ENCODE assay signal across 9 mouse cellular contexts in the genomic region with DNA sequence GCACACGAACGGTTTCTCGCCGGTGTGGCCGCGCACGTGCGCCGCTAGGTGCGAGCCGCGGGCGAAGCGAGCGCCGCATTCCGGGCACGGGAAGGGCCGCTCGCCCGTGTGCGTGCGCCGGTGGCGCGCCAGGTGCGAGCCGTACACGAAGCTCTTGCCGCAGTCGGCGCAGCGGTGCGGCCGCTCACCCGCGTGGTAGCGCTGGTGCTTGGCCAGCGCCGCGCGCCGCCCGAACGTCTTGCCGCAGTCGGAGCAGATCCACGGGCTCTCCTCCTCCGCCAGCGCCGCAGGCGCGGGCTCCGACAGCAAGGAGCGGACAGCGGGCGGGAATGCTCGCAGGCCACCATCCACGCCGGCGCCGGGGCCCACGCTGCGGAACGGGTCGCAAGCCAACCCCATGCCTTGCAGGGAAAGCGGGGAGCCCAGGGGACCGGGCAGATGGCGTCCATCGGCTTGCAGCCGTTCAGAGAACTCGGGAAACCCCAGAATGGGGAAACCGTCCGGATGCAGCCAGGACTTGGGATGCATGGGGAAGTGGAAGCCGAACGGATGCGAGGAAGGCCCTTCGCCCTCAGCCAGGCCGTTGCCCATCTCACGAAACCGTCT. TPM values are rescaled to one million over a fixed set of nuclear protein-coding genes. Genes with fewer than 3 reads are reported as not detected.
DNase-seq lines count a peak whose midpoint lies in the region; ATAC-seq and TF ChIP-seq lines count a peak whose summit lies in the region.
"Had no signal": no experiment of that assay in that cellular context is flagged by ENCODE, and none has a peak within 500 bp of the region (broad histone marks: within the 10 kb centered on the region; RNA-seq: fewer than 3 reads in every experiment).

No protein-coding gene starts in this region.

- H3K4me3 ChIP-seq in intestine, embryonic 14.5 days (ENCODE audit: low read depth, low read length) = peak overlapping the region; percentile 33
- H3K4me3 ChIP-seq in midbrain, postnatal 0 days (ENCODE audit: low read depth, low read length) = peak overlapping the region; percentile 19

- H3K4me2 ChIP-seq in intestine, embryonic 14.5 days (ENCODE audit: low read length) = peak overlapping the region; percentile 62
- peak overlapping the region; percentile 41 for H3K4me2 ChIP-seq in midbrain, postnatal 0 days (ENCODE audit: low read depth, low read length, poor library complexity, severe bottlenecking)

- no peaks in the 10 kb centered on the region for H3K9me3 ChIP-seq in intestine, embryonic 14.5 days (ENCODE audit: control insufficient read depth, low read length)
- H3K9me3 ChIP-seq in midbrain, postnatal 0 days (ENCODE audit: low read length) = no peaks in the 10 kb centered on the region

- peaks cover 62% of the 10 kb centered on the region for H3K27me3 ChIP-seq in intestine, embryonic 14.5 days (replicated peaks; ENCODE audit: control insufficient read depth, insufficient read depth, low read length)
- H3K27me3 ChIP-seq in midbrain, postnatal 0 days (ENCODE audit: insufficient read depth, low read length) = 0 out of 2 replicates have a peak, but pooled peaks cover 17% of the 10 kb centered on the region

- 0 out of 2 replicates have a peak, but pooled peaks have one; percentile 30 for ATAC-seq in intestine, embryonic 14.5 days (replicated peaks; ENCODE audit: low FRiP score, low TSS enrichment, low read depth)
- ATAC-seq in midbrain, postnatal 0 days (ENCODE audit: low FRiP score) = peak; percentile 22; the same call in 1 of the 2 replicates
- ATAC-seq in activated CD4-positive, CD25-positive, alpha-beta regulatory T cell, adult 4 months = no peak

- no peak for TF ChIP-seq CTCF in midbrain, postnatal 0 days (IDR thresholded peaks at IDR 0.05)

- H3K4me1 ChIP-seq in intestine, embryonic 14.5 days (replicated peaks; ENCODE audit: control insufficient read depth, insufficient read depth, low read length) = peaks cover 4% of the 10 kb centered on the region
- H3K4me1 ChIP-seq in midbrain, postnatal 0 days (ENCODE audit: insufficient read depth, low read length) = no peaks in the 10 kb centered on the region

- H3K36me3 ChIP-seq in intestine, embryonic 14.5 days (ENCODE audit: control insufficient read depth, insufficient read depth, low read length) = peaks cover 24% of the 10 kb centered on the region
- peaks cover 50% of the 10 kb centered on the region for H3K36me3 ChIP-seq in midbrain, postnatal 0 days (ENCODE audit: insufficient read depth, low read length)

- H3K9ac ChIP-seq in intestine, embryonic 14.5 days (ENCODE audit: low read length) = 0 out of 2 replicates have a peak overlapping the region, but pooled peaks have one; percentile 5
- H3K9ac ChIP-seq in midbrain, postnatal 0 days (replicated peaks; ENCODE audit: low read length, poor library complexity, severe bottlenecking) = peak overlapping the region; percentile 39

- 10% methylated on average over 81 of the region's 81 CpGs for WGBS in intestine, embryonic 14.5 days
- WGBS in midbrain, postnatal 0 days = 9% methylated on average over 76 of the region's 81 CpGs

- peak; percentile 16 for DNase-seq in embryo, embryonic 10 days (ENCODE audit: low spot score)
- DNase-seq in embryo, embryonic 11 days = no peak
- DNase-seq in right cerebral cortex, adult 18-20 months = peak; percentile 43
- DNase-seq in right cerebral cortex, postnatal 10 days (ENCODE audit: low spot score in 2 of 2) = no peak
- peak; percentile 73 for DNase-seq in intestine, embryonic 14.5 days (ENCODE audit: low spot score)
- DNase-seq in midbrain, postnatal 0 days (ENCODE audit: low spot score) = peak; percentile 41
- DNase-seq in layer of hippocampus, postnatal 14 days (ENCODE audit: low spot score in 2 of 2) = no peak

- H3K27ac ChIP-seq in intestine, embryonic 14.5 days (ENCODE audit: low read depth) = no peak overlapping the region
- H3K27ac ChIP-seq in midbrain, postnatal 0 days (ENCODE audit: low read depth, low read length) = no peak overlapping the region

RNA-seq across cellular contexts. Expression of a gene that starts 15.8 kb away (rescaled TPM):
- 1.2 and 2.0 TPM in 2 replicates for polyA plus RNA-seq in intestine, embryonic 14.5 days (2014; fragmentation: Nextera tagmentation; extraction: Ambion mirVana)
- total RNA-seq in midbrain, postnatal 0 days (2014; rRNA removed) = 32.1 and 36.0 TPM in 2 replicates
- polyA plus RNA-seq in midbrain, postnatal 0 days (2015; fragmentation: Nextera tagmentation; extraction: Ambion mirVana) = 6.2 and 6.8 TPM in 2 replicates
- total RNA-seq in layer of hippocampus, postnatal 14 days (2021) = 10 to 100 TPM; 20.1 to 20.6 TPM
- polyA plus RNA-seq in activated CD4-positive, CD25-positive, alpha-beta regulatory T cell, adult 4 months (2017; shearing (Covaris generic)) = under 1 TPM; 0.19 to 0.25 TPM

RNA-seq across cellular contexts. Expression of a gene that starts 19.0 kb away (rescaled TPM):
- 14.0 and 16.6 TPM in 2 replicates for polyA plus RNA-seq in intestine, embryonic 14.5 days (2014; fragmentation: Nextera tagmentation; extraction: Ambion mirVana)
- 31.1 and 36.1 TPM in 2 replicates for total RNA-seq in midbrain, postnatal 0 days (2014; rRNA removed)
- polyA plus RNA-seq in midbrain, postnatal 0 days (2015; fragmentation: Nextera tagmentation; extraction: Ambion mirVana) = 10.7 and 11.8 TPM in 2 replicates
- 10 to 100 TPM; 25.5 to 25.6 TPM for total RNA-seq in layer of hippocampus, postnatal 14 days (2021)
- polyA plus RNA-seq in activated CD4-positive, CD25-positive, alpha-beta regulatory T cell, adult 4 months (2017; shearing (Covaris generic)) = 1 to 10 TPM; 2.8 to 3.0 TPM

RNA-seq across cellular contexts. Expression of a gene that starts 27.3 kb away (rescaled TPM):
- not detected in 2 replicates for polyA plus RNA-seq in intestine, embryonic 14.5 days (2014; fragmentation: Nextera tagmentation; extraction: Ambion mirVana)
- not detected in 2 replicates for total RNA-seq in midbrain, postnatal 0 days (2014; rRNA removed)
- polyA plus RNA-seq in midbrain, postnatal 0 days (2015; fragmentation: Nextera tagmentation; extraction: Ambion mirVana) = 0.09 TPM in 1 of 2 replicates, not detected in the other
- not detected for total RNA-seq in layer of hippocampus, postnatal 14 days (2021)
- polyA plus RNA-seq in activated CD4-positive, CD25-positive, alpha-beta regulatory T cell, adult 4 months (2017; shearing (Covaris generic)) = not detected
- polyA plus RNA-seq: C2C12 had no signal

RNA-seq across cellular contexts. Expression of a gene that starts 39.4 kb away (rescaled TPM):
- polyA plus RNA-seq in intestine, embryonic 14.5 days (2014; fragmentation: Nextera tagmentation; extraction: Ambion mirVana) = not detected in 2 replicates
- total RNA-seq in midbrain, postnatal 0 days (2014; rRNA removed) = 27.5 and 31.3 TPM in 2 replicates
- polyA plus RNA-seq in midbrain, postnatal 0 days (2015; fragmentation: Nextera tagmentation; extraction: Ambion mirVana) = 0.62 and 0.81 TPM in 2 replicates
- 1 to 10 TPM; 7.7 to 7.9 TPM for total RNA-seq in layer of hippocampus, postnatal 14 days (2021)
- polyA plus RNA-seq in activated CD4-positive, CD25-positive, alpha-beta regulatory T cell, adult 4 months (2017; shearing (Covaris generic)) = not detected
- polyA plus RNA-seq: C2C12 had no signal

Comparison
In these comparisons a context has a peak if more than half of its experiments do, and no peak if none do; other contexts are left out.
1. DNase-seq: peak in embryo, embryonic 10 days (single experiment), right cerebral cortex, adult 18-20 months (single experiment), intestine, embryonic 14.5 days (single experiment) and midbrain, postnatal 0 days (single experiment); none in embryo, embryonic 11 days (single experiment), right cerebral cortex, postnatal 10 days (0 of 2) and layer of hippocampus, postnatal 14 days (0 of 2).